Mouse (Mus musculus) duodenum, adult 2 months (tissue): ENCODE measurements around the gene Arcn1. TPM values are rescaled to one million over a fixed set of nuclear protein-coding genes. Genes with fewer than 3 reads are reported as not detected.

Experiments used
- polyA plus RNA-seq: library from polyadenylated mRNA; depleted of rRNA; stranded (reverse); fragments of >200 nt; gene quantifications from 2 replicates; pipeline ENCODE4 v1.2.3, GENCODE M21; 2012; ENCODE audit warnings: low replicate concordance; rRNA removed

The Arcn1 gene
- 23.4 and 24.5 TPM in 2 replicates for polyA plus RNA-seq

GRCm38 (mm10) chr9:44767101-44768028 lies at the start of gene Arcn1, which contains the start of gene Ift46:
Gene Arcn1, minus strand, starts transcription at chr9:44767845.
Gene Ift46, plus strand, starts transcription at chr9:44767908.

GRCm38 (mm10) chr9:44802808-44803450 lies 35.3 kb upstream of the Arcn1 start, which contains the start of gene Ttc36:
Gene Ttc36, minus strand, starts transcription at chr9:44803072.

GRCm38 (mm10) chr9:44799102-44799957 lies 31.7 kb upstream of the Arcn1 start, which contains the start of gene Tmem25:
Gene Tmem25, minus strand, starts transcription at chr9:44799307.

GRCm38 (mm10) chr9:44734524-44735494 lies 32.8 kb downstream of the Arcn1 start, which contains the start of gene Phldb1:
Gene Phldb1, minus strand, starts transcription at chr9:44735198.

Other genes starting within 250 kb of the Arcn1 start
- gene Cxcr5, start 206.0 kb downstream of the Arcn1 start, polyA plus RNA-seq = 0.46 and 1.6 TPM in 2 replicates
- 3.0 and 3.7 TPM in 2 replicates for gene Ddx6, start 163.0 kb downstream of the Arcn1 start, polyA plus RNA-seq
- 162 and 448 TPM in 2 replicates for gene Treh, start 94.6 kb downstream of the Arcn1 start, polyA plus RNA-seq
- 37.7 and 70.1 TPM in 2 replicates for gene Phldb1, start 32.6 kb downstream of the Arcn1 start, polyA plus RNA-seq
- gene Ift46, start 63 bp upstream of the Arcn1 start, polyA plus RNA-seq = 17.6 and 24.9 TPM in 2 replicates
- 5.6 and 6.3 TPM in 2 replicates for gene Tmem25, start 31.5 kb upstream of the Arcn1 start, polyA plus RNA-seq
- gene Ttc36, start 35.2 kb upstream of the Arcn1 start, polyA plus RNA-seq = 10.9 and 18.2 TPM in 2 replicates
- gene Kmt2a, start 113.5 kb upstream of the Arcn1 start, polyA plus RNA-seq = 4.2 and 8.4 TPM in 2 replicates
- 155 and 339 TPM in 2 replicates for gene Atp5l, start 152.9 kb upstream of the Arcn1 start, polyA plus RNA-seq
- gene Ube4a, start 197.8 kb upstream of the Arcn1 start, polyA plus RNA-seq = 3.0 and 4.0 TPM in 2 replicates
- 0.65 and 1.6 TPM in 2 replicates for gene Cd3g, start 212.6 kb upstream of the Arcn1 start, polyA plus RNA-seq
- 0.64 and 2.9 TPM in 2 replicates for gene Cd3d, start 213.9 kb upstream of the Arcn1 start, polyA plus RNA-seq
- 5.1 and 13.8 TPM in 2 replicates for gene Cd3e, start 241.8 kb upstream of the Arcn1 start, polyA plus RNA-seq